ENCODE assay signal across 8 mouse cellular contexts in genomic region chr6:145120787-145121589, GRCm38 (mm10). TPM values are rescaled to one million over a fixed set of nuclear protein-coding genes. Genes with fewer than 3 reads are reported as not detected.
DNase-seq lines count a peak whose midpoint lies in the region; ATAC-seq and TF ChIP-seq lines count a peak whose summit lies in the region.

No protein-coding gene starts in this region.

- H3K9me3 ChIP-seq in lung, embryonic 16.5 days (ENCODE audit: control insufficient read depth, low read length) = no peaks in the 10 kb centered on the region
- no peaks in the 10 kb centered on the region for H3K9me3 ChIP-seq in heart, embryonic 13.5 days
- H3K9me3 ChIP-seq in hindbrain, postnatal 0 days (ENCODE audit: low read length) = no peaks in the 10 kb centered on the region

- no peak overlapping the region for H3K27ac ChIP-seq in lung, embryonic 16.5 days (ENCODE audit: low read length)
- peak overlapping the region; percentile 63 for H3K27ac ChIP-seq in heart, embryonic 13.5 days (replicated peaks)
- H3K27ac ChIP-seq in hindbrain, postnatal 0 days = no peak overlapping the region

- H3K27me3 ChIP-seq in lung, embryonic 16.5 days (ENCODE audit: control insufficient read depth, insufficient read depth, low read depth, low read length) = no peaks in the 10 kb centered on the region
- H3K27me3 ChIP-seq in heart, embryonic 13.5 days (replicated peaks) = no peaks in the 10 kb centered on the region
- H3K27me3 ChIP-seq in hindbrain, postnatal 0 days (ENCODE audit: insufficient read depth, low read length) = no peaks in the 10 kb centered on the region

- H3K9ac ChIP-seq in lung, embryonic 16.5 days (ENCODE audit: low read length) = no peak overlapping the region
- H3K9ac ChIP-seq in heart, embryonic 13.5 days = no peak overlapping the region
- H3K9ac ChIP-seq in hindbrain, postnatal 0 days (replicated peaks; ENCODE audit: low read length) = no peak overlapping the region

- no peak for DNase-seq in lung, postnatal 14 days
- DNase-seq in T-cell, adult 2 months (ENCODE audit: low spot score) = peak; percentile 70
- DNase-seq in urinary bladder, adult 2 months (ENCODE audit: low spot score) = no peak
- no peak for DNase-seq in hindbrain, postnatal 0 days (ENCODE audit: low spot score)

- 31% methylated on average over 18 of the region's 18 CpGs for WGBS in lung, embryonic 16.5 days
- WGBS in heart, embryonic 13.5 days = 24% methylated on average over 18 of the region's 18 CpGs
- WGBS in hindbrain, postnatal 0 days = 57% methylated on average over 18 of the region's 18 CpGs

- H3K4me3 ChIP-seq in lung, embryonic 16.5 days (ENCODE audit: low read length) = no peak overlapping the region
- H3K4me3 ChIP-seq in heart, embryonic 13.5 days = 0 out of 2 replicates have a peak overlapping the region, but pooled peaks have one; percentile 5
- no peak overlapping the region for H3K4me3 ChIP-seq in hindbrain, postnatal 0 days (ENCODE audit: low read length)

- peak overlapping the region; percentile 23 for H3K4me2 ChIP-seq in lung, embryonic 16.5 days (ENCODE audit: low read depth, low read length)
- H3K4me2 ChIP-seq in heart, embryonic 13.5 days = peak overlapping the region; percentile 52
- H3K4me2 ChIP-seq in hindbrain, postnatal 0 days (ENCODE audit: low read depth, low read length) = no peak overlapping the region

- peaks cover 14% of the 10 kb centered on the region; the same call in 1 of the 2 replicates for H3K4me1 ChIP-seq in lung, embryonic 16.5 days (replicated peaks; ENCODE audit: control insufficient read depth, insufficient read depth, low read length)
- H3K4me1 ChIP-seq in heart, embryonic 13.5 days = peaks cover 64% of the 10 kb centered on the region
- H3K4me1 ChIP-seq in hindbrain, postnatal 0 days (ENCODE audit: insufficient read depth, low read length) = no peaks in the 10 kb centered on the region

- no peak for TF ChIP-seq CTCF in hindbrain, postnatal 0 days (IDR thresholded peaks at IDR 0.05; ENCODE audit: low read depth)

- no peaks in the 10 kb centered on the region for H3K36me3 ChIP-seq in lung, embryonic 16.5 days (ENCODE audit: control insufficient read depth, insufficient read depth, low read length)
- H3K36me3 ChIP-seq in heart, embryonic 13.5 days = no peaks in the 10 kb centered on the region
- H3K36me3 ChIP-seq in hindbrain, postnatal 0 days (ENCODE audit: insufficient read depth, low read length) = no peaks in the 10 kb centered on the region

- ATAC-seq in lung, embryonic 16.5 days (ENCODE audit: low read depth) = no peak
- no peak for ATAC-seq in heart, embryonic 13.5 days (ENCODE audit: extremely low read depth, insufficient number of reproducible peaks, low FRiP score, low TSS enrichment)
- peak; percentile 41 for ATAC-seq in megakaryocyte, adult 5-6 weeks (ENCODE audit: poor library complexity, severe bottlenecking)
- ATAC-seq in cerebellum, adult (ENCODE audit: insufficient number of reproducible peaks, low FRiP score, low TSS enrichment) = no peak
- no peak for ATAC-seq in hindbrain, postnatal 0 days

RNA-seq across cellular contexts. Expression of gene Lrmp, which starts 5.5 kb away (rescaled TPM):
- polyA plus RNA-seq in lung, embryonic 16.5 days (2015; fragmentation: Nextera tagmentation; extraction: Ambion mirVana) = 4.1 and 6.1 TPM in 2 replicates
- polyA plus RNA-seq in heart, embryonic 13.5 days (2015; fragmentation: Nextera tagmentation; extraction: Ambion mirVana) = 2.2 and 2.4 TPM in 2 replicates
- 41.7 and 44.5 TPM in 2 replicates for total RNA-seq in megakaryocyte, adult 5-6 weeks (2015)
- total RNA-seq in megakaryocyte, adult 5-6 weeks (2017) = 87.5 and 92.7 TPM in 2 replicates
- 5.9 and 7.9 TPM in 2 replicates for polyA plus RNA-seq in urinary bladder, adult 2 months (2012; rRNA removed)
- 1.7 and 4.4 TPM in 2 replicates for total RNA-seq in hindbrain, postnatal 0 days (2014; rRNA removed)
- 0.54 and 0.74 TPM in 2 replicates for polyA plus RNA-seq in hindbrain, postnatal 0 days (2015; fragmentation: Nextera tagmentation; extraction: Ambion mirVana)

RNA-seq across cellular contexts. Expression of gene Bcat1, which starts 45.0 kb away (rescaled TPM):
- 3.3 and 3.7 TPM in 2 replicates for polyA plus RNA-seq in lung, embryonic 16.5 days (2015; fragmentation: Nextera tagmentation; extraction: Ambion mirVana)
- 7.3 and 7.6 TPM in 2 replicates for polyA plus RNA-seq in heart, embryonic 13.5 days (2015; fragmentation: Nextera tagmentation; extraction: Ambion mirVana)
- 0.25 TPM in 1 of 2 replicates, not detected in the other for total RNA-seq in megakaryocyte, adult 5-6 weeks (2015)
- total RNA-seq in megakaryocyte, adult 5-6 weeks (2017) = 0.24 TPM in 1 of 2 replicates, not detected in the other
- 1.3 and 2.3 TPM in 2 replicates for polyA plus RNA-seq in urinary bladder, adult 2 months (2012; rRNA removed)
- 81.8 and 94.3 TPM in 2 replicates for total RNA-seq in hindbrain, postnatal 0 days (2014; rRNA removed)
- polyA plus RNA-seq in hindbrain, postnatal 0 days (2015; fragmentation: Nextera tagmentation; extraction: Ambion mirVana) = 58.2 and 59.7 TPM in 2 replicates
